Mouse (Mus musculus) kidney, postnatal 10 days (tissue): ENCODE results near the gene Coq2.
A peak's percentile ranks its signal among the peaks of the same experiment; 100 is the strongest.

Experiments used
- DNase-seq: peaks from one replicate; pipeline ENCODE4 v3.0.0; 2021; ENCODE audit warnings: mixed read lengths

Gene Coq2

GRCm38 (mm10) chr5:100619586-100620275 lies 55.2 kb downstream of the Coq2 start:
- no peak for DNase-seq

GRCm38 (mm10) chr5:100613896-100614768 lies 60.8 kb downstream of the Coq2 start:
- DNase-seq, result no peak

GRCm38 (mm10) chr5:100607868-100608267 lies 67.1 kb downstream of the Coq2 start:
- DNase-seq, result no peak

- peak; percentile 47 for DNase-seq
Measured at GRCm38 (mm10) chr5:100607090-100607762, 67.7 kb downstream of the Coq2 start.

- peak; percentile 84 for DNase-seq
Measured at GRCm38 (mm10) chr5:100605828-100606229, 69.1 kb downstream of the Coq2 start.
